In genomic region chr2:148040236-148041121, GRCm38 (mm10) we compare ENCODE assay signal across 11 mouse cellular contexts. TPM values are rescaled to one million over a fixed set of nuclear protein-coding genes. Genes with fewer than 3 reads are reported as not detected.
DNase-seq lines count a peak whose midpoint lies in the region; ATAC-seq lines count a peak whose summit lies in the region.
"Had no signal": no experiment of that assay in that cellular context is flagged by ENCODE, and none has a peak within 500 bp of the region (broad histone marks: within the 10 kb centered on the region; RNA-seq: fewer than 3 reads in every experiment).

No protein-coding gene starts in this region.

- H3K4me3 ChIP-seq in hindbrain, embryonic 13.5 days: no peak overlapping the region; the same call in 1 of the 2 replicates
- no peak overlapping the region for H3K4me3 ChIP-seq in hindbrain, embryonic 16.5 days (ENCODE audit: low read length)
- H3K4me3 ChIP-seq in embryonic facial prominence, embryonic 10.5 days: peak overlapping the region; percentile 24; the same call in 1 of the 2 replicates
- peak overlapping the region; percentile 13; the same call in 1 of the 2 replicates for H3K4me3 ChIP-seq in midbrain, embryonic 14.5 days (replicated peaks; ENCODE audit: low read depth, low read length)

- WGBS in hindbrain, embryonic 13.5 days: 1% methylated on average over 37 of the region's 37 CpGs
- WGBS in hindbrain, embryonic 16.5 days: under 1% methylated on average over 37 of the region's 37 CpGs
- under 1% methylated on average over 37 of the region's 37 CpGs for WGBS in embryonic facial prominence, embryonic 10.5 days
- WGBS in midbrain, embryonic 14.5 days: under 1% methylated on average over 37 of the region's 37 CpGs

- 0 out of 2 replicates have a peak overlapping the region, but pooled peaks have one; percentile 63 for H3K27ac ChIP-seq in hindbrain, embryonic 13.5 days
- H3K27ac ChIP-seq in hindbrain, embryonic 16.5 days (ENCODE audit: low read depth, low read length): no peak overlapping the region
- H3K27ac ChIP-seq in embryonic facial prominence, embryonic 10.5 days (replicated peaks): no peak overlapping the region; the same call in 1 of the 2 replicates
- peak overlapping the region; percentile 66 for H3K27ac ChIP-seq in midbrain, embryonic 14.5 days (replicated peaks; ENCODE audit: low read depth, low read length)

- no peak overlapping the region for H3K4me2 ChIP-seq in hindbrain, embryonic 13.5 days
- no peak overlapping the region for H3K4me2 ChIP-seq in hindbrain, embryonic 16.5 days (ENCODE audit: low read length)
- peak overlapping the region; percentile 26; the same call in 1 of the 2 replicates for H3K4me2 ChIP-seq in midbrain, embryonic 14.5 days (ENCODE audit: low read length)

- H3K9me3 ChIP-seq in hindbrain, embryonic 13.5 days: no peaks in the 10 kb centered on the region
- H3K9me3 ChIP-seq in hindbrain, embryonic 16.5 days (ENCODE audit: control insufficient read depth, low read length): no peaks in the 10 kb centered on the region
- no peaks in the 10 kb centered on the region for H3K9me3 ChIP-seq in embryonic facial prominence, embryonic 10.5 days
- no peaks in the 10 kb centered on the region for H3K9me3 ChIP-seq in midbrain, embryonic 14.5 days (ENCODE audit: control insufficient read depth, low read length)

- H3K4me1 ChIP-seq in hindbrain, embryonic 13.5 days (replicated peaks): peaks cover 4% of the 10 kb centered on the region
- no peaks in the 10 kb centered on the region; the same call in 1 of the 2 replicates for H3K4me1 ChIP-seq in hindbrain, embryonic 16.5 days (ENCODE audit: control insufficient read depth, insufficient read depth, low read depth, low read length)
- peaks cover 29% of the 10 kb centered on the region; the same call in 1 of the 2 replicates for H3K4me1 ChIP-seq in embryonic facial prominence, embryonic 10.5 days
- H3K4me1 ChIP-seq in midbrain, embryonic 14.5 days (ENCODE audit: control insufficient read depth, insufficient read depth, low read length): no peaks in the 10 kb centered on the region

- ATAC-seq in hindbrain, embryonic 13.5 days (ENCODE audit: low FRiP score): no peak
- no peak for ATAC-seq in hindbrain, embryonic 16.5 days
- ATAC-seq in midbrain, embryonic 14.5 days (ENCODE audit: low FRiP score, low TSS enrichment): no peak
- ATAC-seq in megakaryocyte-erythroid progenitor cell, adult 5-6 weeks (replicated peaks; ENCODE audit: low FRiP score, low TSS enrichment, poor library complexity, severe bottlenecking): no peak

- H3K36me3 ChIP-seq in hindbrain, embryonic 13.5 days: no peaks in the 10 kb centered on the region
- no peaks in the 10 kb centered on the region for H3K36me3 ChIP-seq in hindbrain, embryonic 16.5 days (ENCODE audit: control insufficient read depth, insufficient read depth, low read length)
- H3K36me3 ChIP-seq in embryonic facial prominence, embryonic 10.5 days (replicated peaks): no peaks in the 10 kb centered on the region
- H3K36me3 ChIP-seq in midbrain, embryonic 14.5 days (ENCODE audit: control insufficient read depth, insufficient read depth, low read length): no peaks in the 10 kb centered on the region

- H3K9ac ChIP-seq in hindbrain, embryonic 13.5 days: no peak overlapping the region
- H3K9ac ChIP-seq in hindbrain, embryonic 16.5 days (ENCODE audit: low read depth, low read length): no peak overlapping the region
- H3K9ac ChIP-seq in midbrain, embryonic 14.5 days (replicated peaks; ENCODE audit: low read length): no peak overlapping the region; the same call in 1 of the 2 replicates

- H3K27me3 ChIP-seq in hindbrain, embryonic 13.5 days: peaks cover 100% of the 10 kb centered on the region
- peaks cover 82% of the 10 kb centered on the region for H3K27me3 ChIP-seq in hindbrain, embryonic 16.5 days (replicated peaks; ENCODE audit: control insufficient read depth, insufficient read depth, low read length)
- H3K27me3 ChIP-seq in embryonic facial prominence, embryonic 10.5 days (replicated peaks; ENCODE audit: low read depth, poor library complexity, severe bottlenecking): peaks cover 100% of the 10 kb centered on the region
- peaks cover 99% of the 10 kb centered on the region for H3K27me3 ChIP-seq in midbrain, embryonic 14.5 days (ENCODE audit: control insufficient read depth, insufficient read depth, low read length)

- peak; percentile 29 for DNase-seq in Muller cell, postnatal 12 days (ENCODE audit: inconsistent ontology term)
- DNase-seq in embryonic facial prominence, embryonic 10.5 days (ENCODE audit: low spot score): peak; percentile 54
- no peak for DNase-seq in midbrain, embryonic 14.5 days
- no peak for DNase-seq in urinary bladder, postnatal 4 days (ENCODE audit: low spot score in 2 of 2)
- DNase-seq: kidney, adult 9 months; thymus, postnatal 36 days had no signal

RNA-seq across cellular contexts. Expression of gene Foxa2, which starts 6.3 kb away (rescaled TPM):
- polyA plus RNA-seq in hindbrain, embryonic 13.5 days (2015; fragmentation: Nextera tagmentation; extraction: Ambion mirVana): 1.7 and 2.1 TPM in 2 replicates
- polyA plus RNA-seq in hindbrain, embryonic 16.5 days (2015; fragmentation: Nextera tagmentation; extraction: Ambion mirVana): 0.75 and 1.2 TPM in 2 replicates
- polyA plus RNA-seq in embryonic facial prominence, embryonic 10.5 days (2016; fragmentation: Nextera tagmentation; extraction: Ambion mirVana): 1.8 and 2.4 TPM in 2 replicates
- polyA plus RNA-seq in midbrain, embryonic 14.5 days (2014; fragmentation: Nextera tagmentation; extraction: Ambion mirVana): 5.1 and 8.1 TPM in 2 replicates
- not detected in 2 replicates for total RNA-seq in megakaryocyte-erythroid progenitor cell, adult 5-6 weeks (2014; fragmentation: Nextera tagmentation)
- total RNA-seq in megakaryocyte-erythroid progenitor cell, adult 5-6 weeks (2017): not detected in 2 replicates
- total RNA-seq: gastrocnemius, adult 8-10 months had no signal
- polyA plus RNA-seq: cortical plate, adult 2 months had no signal

Comparison
In these comparisons a context has a peak if more than half of its experiments do, and no peak if none do; other contexts are left out.
1. H3K27ac ChIP-seq: peak in hindbrain, embryonic 13.5 days (single experiment) and midbrain, embryonic 14.5 days (single experiment); none in hindbrain, embryonic 16.5 days (single experiment) and embryonic facial prominence, embryonic 10.5 days (single experiment).
2. H3K4me3 ChIP-seq: peak in embryonic facial prominence, embryonic 10.5 days (single experiment) and midbrain, embryonic 14.5 days (single experiment); none in hindbrain, embryonic 13.5 days (single experiment) and hindbrain, embryonic 16.5 days (single experiment).
3. DNase-seq: peak in Muller cell, postnatal 12 days (single experiment) and embryonic facial prominence, embryonic 10.5 days (single experiment); none in midbrain, embryonic 14.5 days (single experiment) and urinary bladder, postnatal 4 days (0 of 2).